ENCODE assay signal across 13 mouse cellular contexts in the genomic region with DNA sequence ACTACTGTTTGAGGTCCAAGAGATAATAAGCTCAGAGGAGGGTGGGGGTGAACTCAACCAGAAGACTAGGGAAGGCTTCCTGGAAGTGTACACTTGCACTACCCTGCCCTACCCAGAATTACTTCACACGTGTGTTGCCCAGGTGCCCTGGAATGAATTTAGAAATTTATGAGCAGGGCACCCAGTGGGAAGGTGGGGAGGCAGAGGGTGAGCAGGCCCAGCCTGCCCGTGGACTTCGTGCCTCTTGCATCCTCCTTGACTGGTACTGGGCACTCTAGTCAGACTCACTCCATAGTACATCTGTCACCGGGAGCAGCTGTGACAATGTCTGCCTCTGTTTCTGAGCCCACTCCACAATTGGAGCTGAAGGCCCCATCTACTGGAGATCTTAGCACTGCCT. TPM values are rescaled to one million over a fixed set of nuclear protein-coding genes. Genes with fewer than 3 reads are reported as not detected.
"Had no signal": no experiment of that assay in that cellular context is flagged by ENCODE, and none has a peak within 500 bp of the region (broad histone marks: within the 10 kb centered on the region; RNA-seq: fewer than 3 reads in every experiment).

No protein-coding gene starts in this region.

- H3K9me3 ChIP-seq: lung, embryonic 15.5 days; megakaryocyte, embryonic 14.5 days; midbrain, embryonic 13.5 days; midbrain, embryonic 15.5 days; neural tube, embryonic 12.5 days had no signal

- ATAC-seq: midbrain, embryonic 13.5 days; midbrain, embryonic 15.5 days had no signal

- H3K4me2 ChIP-seq: lung, embryonic 15.5 days; midbrain, embryonic 11.5 days; midbrain, embryonic 13.5 days; midbrain, embryonic 15.5 days; neural tube, embryonic 12.5 days had no signal

- H3K27me3 ChIP-seq: lung, embryonic 15.5 days; megakaryocyte, embryonic 14.5 days; midbrain, embryonic 13.5 days; midbrain, embryonic 15.5 days; neural tube, embryonic 12.5 days had no signal

- H3K4me3 ChIP-seq: lung, embryonic 15.5 days; megakaryocyte, embryonic 14.5 days; midbrain, embryonic 13.5 days; midbrain, embryonic 15.5 days; neural tube, embryonic 12.5 days had no signal

- DNase-seq: lung, adult 2 months; right cerebral cortex, postnatal 14 days; spleen, adult 18-20 months; thymus, adult 18-20 months; thymus, postnatal 14 days; thymus, postnatal 36 days had no signal

- H3K9ac ChIP-seq: lung, embryonic 15.5 days; midbrain, embryonic 13.5 days; midbrain, embryonic 15.5 days; neural tube, embryonic 12.5 days had no signal

- H3K27ac ChIP-seq: lung, embryonic 15.5 days; macrophage; midbrain, embryonic 13.5 days; midbrain, embryonic 15.5 days; neural tube, embryonic 12.5 days had no signal

- H3K36me3 ChIP-seq: lung, embryonic 15.5 days; midbrain, embryonic 15.5 days had no signal

- H3K4me1 ChIP-seq: midbrain, embryonic 15.5 days had no signal

RNA-seq across cellular contexts. Expression of gene Slc36a2, which starts 28.6 kb away (rescaled TPM):
- polyA plus RNA-seq: macrophage; midbrain, embryonic 11.5 days had no signal
